ENCODE assay signal across 8 mouse cellular contexts in genomic region chr5:128600072-128601021, GRCm38 (mm10). TPM values are rescaled to one million over a fixed set of nuclear protein-coding genes. Genes with fewer than 3 reads are reported as not detected.
A peak's percentile ranks its signal among the peaks of the same experiment; 100 is the strongest.
DNase-seq lines count a peak whose midpoint lies in the region; ATAC-seq and TF ChIP-seq lines count a peak whose summit lies in the region.

Gene Fzd10 (plus strand): TSS chr5:128600844.

- TF ChIP-seq POLR2A in thymus, adult 2 months (IDR thresholded peaks at IDR 0.05; ENCODE audit: control insufficient read depth, extremely low read depth, insufficient read depth, low read length, poor library complexity): no peak

- peak within 1 kb of the TSS; percentile 47 for H3K4me3 ChIP-seq in thymus, adult 2 months (ENCODE audit: control insufficient read depth, insufficient read depth, low read length)
- H3K4me3 ChIP-seq in hindbrain, embryonic 11.5 days (ENCODE audit: low read depth, low read length): peak within 1 kb of the TSS; percentile 80
- peak within 1 kb of the TSS; percentile 56 for H3K4me3 ChIP-seq in liver, embryonic 12.5 days
- H3K4me3 ChIP-seq in neural tube, embryonic 14.5 days (ENCODE audit: low read depth, low read length): peak within 1 kb of the TSS; percentile 71

- peak within 1 kb of the TSS; percentile 87 for H3K4me2 ChIP-seq in hindbrain, embryonic 11.5 days (replicated peaks; ENCODE audit: low read depth, low read length)
- H3K4me2 ChIP-seq in liver, embryonic 12.5 days: peak within 1 kb of the TSS; percentile 73
- H3K4me2 ChIP-seq in neural tube, embryonic 14.5 days (ENCODE audit: low read depth, low read length): peak within 1 kb of the TSS; percentile 99

- DNase-seq in adrenal gland, adult (ENCODE audit: inconsistent age in 2 of 2, low spot score in 1 of 2): peak; percentile 56 to 78
- no peak for DNase-seq in adrenal gland, postnatal 4 days (ENCODE audit: low spot score in 2 of 2)
- peak; percentile 53 for DNase-seq in thymus, adult 2 months
- no peak for DNase-seq in thymus, adult 18-20 months
- peak; percentile 89 for DNase-seq in hindbrain, embryonic 11.5 days (ENCODE audit: low spot score)
- DNase-seq in yolk sac, embryonic 10.5 days (ENCODE audit: low spot score): peak; percentile 72

- H3K9ac ChIP-seq in hindbrain, embryonic 11.5 days (ENCODE audit: low read depth, low read length): peak within 1 kb of the TSS; percentile 84
- H3K9ac ChIP-seq in liver, embryonic 12.5 days: no peak within 1 kb of the TSS
- peak within 1 kb of the TSS; percentile 57 for H3K9ac ChIP-seq in neural tube, embryonic 14.5 days (replicated peaks; ENCODE audit: low read depth, low read length)

- H3K27me3 ChIP-seq in thymus, adult 2 months (ENCODE audit: control insufficient read depth, insufficient read depth, low read length): no peaks in the 10 kb centered on the region; the same call in 1 of the 2 replicates
- peaks cover 3% of the 10 kb centered on the region; the same call in 1 of the 2 replicates for H3K27me3 ChIP-seq in hindbrain, embryonic 11.5 days (ENCODE audit: control insufficient read depth, insufficient read depth, low read length)
- peaks cover 93% of the 10 kb centered on the region for H3K27me3 ChIP-seq in liver, embryonic 12.5 days (replicated peaks)
- peaks cover 6% of the 10 kb centered on the region; the same call in 1 of the 2 replicates for H3K27me3 ChIP-seq in neural tube, embryonic 14.5 days (ENCODE audit: control insufficient read depth, insufficient read depth, low read length)

- H3K27ac ChIP-seq in thymus, adult 2 months (ENCODE audit: control insufficient read depth, insufficient read depth, low read length): no peak within 1 kb of the TSS
- peak within 1 kb of the TSS; percentile 98 for H3K27ac ChIP-seq in hindbrain, embryonic 11.5 days (ENCODE audit: low read depth, low read length)
- no peak within 1 kb of the TSS for H3K27ac ChIP-seq in liver, embryonic 12.5 days
- peak within 1 kb of the TSS; percentile 71 for H3K27ac ChIP-seq in neural tube, embryonic 14.5 days (ENCODE audit: low read depth, low read length)

- peaks cover 17% of the 10 kb centered on the region for H3K4me1 ChIP-seq in thymus, adult 2 months (replicated peaks; ENCODE audit: control insufficient read depth, insufficient read depth, low read length)
- H3K4me1 ChIP-seq in hindbrain, embryonic 11.5 days (replicated peaks; ENCODE audit: control insufficient read depth, insufficient read depth, low read length): peaks cover 13% of the 10 kb centered on the region
- H3K4me1 ChIP-seq in liver, embryonic 12.5 days: peaks cover 17% of the 10 kb centered on the region
- peaks cover 41% of the 10 kb centered on the region; the same call in 1 of the 2 replicates for H3K4me1 ChIP-seq in neural tube, embryonic 14.5 days (ENCODE audit: control insufficient read depth, insufficient read depth, low read length)

- H3K9me3 ChIP-seq in hindbrain, embryonic 11.5 days (ENCODE audit: control insufficient read depth, low read length): no peaks in the 10 kb centered on the region
- no peaks in the 10 kb centered on the region for H3K9me3 ChIP-seq in liver, embryonic 12.5 days (replicated peaks)
- no peaks in the 10 kb centered on the region for H3K9me3 ChIP-seq in neural tube, embryonic 14.5 days (ENCODE audit: control insufficient read depth, low read length)

- peak; percentile 66 for ATAC-seq in hindbrain, embryonic 11.5 days (ENCODE audit: low FRiP score)
- 0 out of 2 replicates have a peak, but pooled peaks have one; percentile 32 for ATAC-seq in liver, embryonic 12.5 days
- peak; percentile 42; the same call in 1 of the 2 replicates for ATAC-seq in neural tube, embryonic 14.5 days (ENCODE audit: low read depth)

- H3K36me3 ChIP-seq in thymus, adult 2 months (ENCODE audit: control insufficient read depth, insufficient read depth, low read length): no peaks in the 10 kb centered on the region
- H3K36me3 ChIP-seq in hindbrain, embryonic 11.5 days (ENCODE audit: control insufficient read depth, insufficient read depth, low read length): no peaks in the 10 kb centered on the region
- no peaks in the 10 kb centered on the region for H3K36me3 ChIP-seq in liver, embryonic 12.5 days
- H3K36me3 ChIP-seq in neural tube, embryonic 14.5 days (ENCODE audit: control insufficient read depth, insufficient read depth, low read length): no peaks in the 10 kb centered on the region

- WGBS in thymus, adult 2 months: 2% methylated on average over 67 of the region's 73 CpGs
- under 1% methylated on average over 58 of the region's 73 CpGs for WGBS in hindbrain, embryonic 11.5 days
- under 1% methylated on average over 70 of the region's 73 CpGs for WGBS in liver, embryonic 12.5 days (ENCODE audit: insufficient replicate concordance)
- WGBS in neural tube, embryonic 14.5 days: under 1% methylated on average over 73 of the region's 73 CpGs

- no peak for TF ChIP-seq CTCF in thymus, adult 2 months (IDR thresholded peaks at IDR 0.05; ENCODE audit: borderline replicate concordance, control insufficient read depth, extremely low read depth, insufficient read depth, low read length, poor library complexity)

RNA-seq across cellular contexts. Expression of gene Fzd10, which starts in this region (rescaled TPM):
- 1 to 10 TPM in 1 of 2 experiments, under 1 TPM in 1; 0.68 to 1.3 TPM for total RNA-seq in adrenal gland, postnatal 4 days (2021)
- 6.1 and 6.9 TPM in 2 replicates for polyA plus RNA-seq in thymus, adult 2 months (2012; rRNA removed)
- polyA plus RNA-seq in hindbrain, embryonic 11.5 days (2014; fragmentation: Nextera tagmentation; extraction: Ambion mirVana): 17.8 and 19.3 TPM in 2 replicates
- 0.05 and 0.11 TPM in 2 replicates for polyA plus RNA-seq in liver, embryonic 12.5 days (2016; fragmentation: Nextera tagmentation; extraction: Ambion mirVana)
- polyA plus RNA-seq in neural tube, embryonic 14.5 days (2014; fragmentation: Nextera tagmentation; extraction: Ambion mirVana): 2.6 and 4.4 TPM in 2 replicates

Comparison
In these comparisons a context has a peak if more than half of its experiments do, and no peak if none do; other contexts are left out.
1. DNase-seq: peak in adrenal gland, adult (2 of 2), thymus, adult 2 months (single experiment), hindbrain, embryonic 11.5 days (single experiment) and yolk sac, embryonic 10.5 days (single experiment); none in adrenal gland, postnatal 4 days (0 of 2) and thymus, adult 18-20 months (0 of 2).
2. Peak in ATAC-seq, H3K4me3 ChIP-seq and H3K4me2 ChIP-seq in liver, embryonic 12.5 days; RNA of the gene not detected or under 1 TPM.
3. H3K27ac ChIP-seq: peak in hindbrain, embryonic 11.5 days (single experiment) and neural tube, embryonic 14.5 days (single experiment); none in thymus, adult 2 months (single experiment) and liver, embryonic 12.5 days (single experiment).
4. Peak in every context shown above with its lines, with median percentiles within 50 percentile points of each other: H3K4me3 ChIP-seq, ATAC-seq and H3K4me2 ChIP-seq.